Mouse (Mus musculus) kidney, adult 11 months (tissue): ENCODE data around the gene Vamp8.

ENCODE experiments used
- DNase-seq: peaks from one replicate; pipeline ENCODE4 v3.0.0; 2022

Vamp8 gene

DNA sequence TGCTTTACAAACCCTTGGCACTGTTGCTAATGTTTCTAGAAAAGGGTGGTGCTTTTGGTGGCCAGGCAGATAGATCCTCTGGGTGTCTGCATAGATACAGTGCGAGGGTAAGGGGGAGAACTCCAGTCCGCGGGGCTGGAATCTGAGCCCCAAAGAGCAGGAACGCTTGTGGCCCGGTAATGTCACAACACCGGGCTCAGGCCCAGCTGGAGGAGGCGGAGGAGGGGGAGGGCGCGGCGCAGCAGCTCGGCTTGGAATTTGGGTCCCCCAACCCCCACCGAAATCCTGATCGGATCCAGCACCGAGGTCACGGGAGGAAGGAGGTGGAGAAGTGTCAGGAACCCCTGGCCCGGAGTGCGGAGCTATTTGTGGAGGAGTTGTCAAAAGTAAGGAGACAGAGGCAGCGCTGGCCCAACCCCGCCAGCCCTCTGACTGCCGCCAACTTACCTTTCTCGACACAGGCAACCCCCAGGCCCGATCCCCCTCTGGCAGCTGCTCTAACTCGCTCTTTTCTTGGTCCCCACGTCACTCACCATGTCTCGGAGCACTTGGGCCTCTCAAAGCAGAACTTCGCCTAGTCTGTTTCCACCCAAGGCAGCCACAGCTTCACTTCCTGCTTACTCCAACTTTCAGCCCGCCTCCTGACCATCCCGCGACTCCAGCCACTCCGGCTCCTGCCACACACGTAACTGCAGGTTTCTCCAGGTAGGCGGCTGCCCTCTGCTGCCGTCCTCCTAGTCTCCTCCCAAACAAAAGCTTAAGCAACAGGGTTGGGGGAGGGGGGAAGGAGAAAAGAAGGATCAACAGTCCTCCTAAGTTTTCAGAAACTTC is at the start of gene Vamp8:
TSS of gene Vamp8 (minus strand) at position 763 of the 831 bp plus-strand sequence.
- DNase-seq: peak; percentile 94

DNA sequence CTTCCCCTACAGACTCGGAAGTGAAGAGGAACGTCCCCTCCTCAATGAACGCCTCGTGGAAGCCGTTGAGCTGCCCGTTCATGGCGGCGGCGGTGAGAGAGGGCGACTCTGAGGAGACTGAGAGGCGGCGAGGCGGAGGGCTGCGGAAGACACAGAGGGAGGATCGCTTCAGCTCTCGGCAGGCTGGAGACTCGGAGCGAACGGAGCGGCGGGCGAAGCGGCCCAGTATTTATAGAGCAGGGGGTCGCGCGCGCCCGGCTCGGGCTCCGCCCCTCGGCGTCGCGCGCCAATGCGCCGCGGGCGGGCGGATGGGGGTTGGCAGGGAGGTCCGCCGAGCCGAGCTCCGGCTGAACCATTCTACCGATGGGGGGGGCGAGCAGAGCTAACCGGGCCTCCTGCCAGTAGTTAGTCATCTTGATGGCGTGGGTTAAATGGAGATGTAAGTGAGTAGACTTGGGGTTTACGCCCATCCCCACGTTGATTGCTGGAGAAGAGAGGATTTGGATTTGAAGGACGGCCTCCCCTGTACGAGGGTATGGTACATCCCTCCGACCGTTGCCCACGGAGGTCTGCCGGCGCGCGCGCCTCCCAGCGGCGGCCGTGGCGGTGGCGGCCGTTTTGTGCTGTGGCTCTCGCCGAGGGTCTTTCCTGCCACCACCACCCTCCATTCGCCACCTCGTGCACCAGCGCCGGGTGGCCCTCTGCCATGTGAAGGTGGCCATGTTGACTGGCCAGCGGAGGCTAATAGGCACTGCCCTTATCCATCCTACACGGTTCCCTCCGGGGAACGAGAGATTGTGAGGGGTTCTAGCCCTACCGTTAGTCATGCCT is 49.1 kb upstream of the Vamp8 start, which contains the start of gene Mat2a:
TSS of gene Mat2a (minus strand) at position 204 of the 831 bp plus-strand sequence.
- DNase-seq: peak; percentile 94

DNA sequence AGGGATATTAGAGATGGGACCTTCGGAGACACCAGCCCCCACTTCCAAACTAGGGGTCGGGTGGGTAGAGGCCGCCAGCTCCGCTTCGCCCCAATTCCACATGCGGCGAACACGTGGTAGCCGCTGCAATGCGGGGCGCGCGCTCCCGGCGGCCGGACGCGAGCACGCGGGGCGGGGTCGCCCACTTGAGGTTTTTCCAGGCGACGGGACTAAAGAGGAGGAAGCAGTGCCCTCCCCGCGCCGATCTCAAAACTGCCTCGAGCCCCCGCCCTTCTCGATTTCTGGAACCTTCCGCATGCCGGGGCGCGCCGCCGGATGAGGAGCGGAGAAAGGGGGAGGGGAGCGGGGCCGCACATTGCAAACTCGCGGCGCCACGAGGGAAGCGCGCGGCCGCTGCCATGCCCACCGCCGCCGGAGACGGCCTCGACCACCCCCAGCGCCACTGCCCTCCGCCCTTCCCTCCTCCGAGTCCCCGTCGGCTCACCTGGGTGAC is 48.4 kb upstream of the Vamp8 start:
- DNase-seq: peak; percentile 90

DNA sequence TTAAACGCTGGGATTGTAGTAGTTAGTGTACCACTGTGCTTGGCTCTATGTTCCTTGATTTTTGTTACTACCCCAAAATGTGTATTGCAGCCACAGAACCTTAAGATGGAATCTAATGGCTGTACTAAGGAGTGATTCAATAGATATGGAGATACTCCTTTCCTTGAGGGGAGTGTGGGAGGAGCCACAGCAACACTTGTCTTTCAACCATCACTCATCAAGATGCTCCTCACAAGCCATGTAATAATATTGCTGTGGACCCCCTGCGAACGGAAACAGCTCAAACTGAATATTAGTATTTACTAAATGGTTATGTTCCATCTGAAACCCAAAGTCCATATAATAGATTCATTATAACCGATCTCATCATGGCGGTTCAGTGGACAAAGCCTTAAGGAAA is 47.7 kb upstream of the Vamp8 start:
- no peak for DNase-seq

DNA sequence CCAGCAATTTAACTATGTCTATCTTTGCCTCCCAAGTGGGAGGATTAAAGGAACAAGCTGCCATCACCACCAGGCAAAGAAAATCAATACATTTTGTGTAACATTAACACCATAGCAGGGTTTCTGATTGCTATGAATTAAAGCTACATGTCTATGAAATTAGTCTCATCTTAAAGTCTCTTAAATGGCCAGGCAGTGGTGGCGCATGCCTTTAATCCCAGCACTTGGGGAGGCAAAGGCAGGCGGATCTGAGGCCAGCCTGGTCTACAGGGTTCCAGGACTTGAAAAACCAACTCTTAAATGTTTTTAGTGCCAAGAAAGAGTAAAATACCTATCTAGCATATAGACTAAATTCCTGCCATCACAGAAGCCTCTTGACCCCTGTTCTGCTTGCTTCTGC is 41.6 kb upstream of the Vamp8 start:
- DNase-seq: no peak

DNA sequence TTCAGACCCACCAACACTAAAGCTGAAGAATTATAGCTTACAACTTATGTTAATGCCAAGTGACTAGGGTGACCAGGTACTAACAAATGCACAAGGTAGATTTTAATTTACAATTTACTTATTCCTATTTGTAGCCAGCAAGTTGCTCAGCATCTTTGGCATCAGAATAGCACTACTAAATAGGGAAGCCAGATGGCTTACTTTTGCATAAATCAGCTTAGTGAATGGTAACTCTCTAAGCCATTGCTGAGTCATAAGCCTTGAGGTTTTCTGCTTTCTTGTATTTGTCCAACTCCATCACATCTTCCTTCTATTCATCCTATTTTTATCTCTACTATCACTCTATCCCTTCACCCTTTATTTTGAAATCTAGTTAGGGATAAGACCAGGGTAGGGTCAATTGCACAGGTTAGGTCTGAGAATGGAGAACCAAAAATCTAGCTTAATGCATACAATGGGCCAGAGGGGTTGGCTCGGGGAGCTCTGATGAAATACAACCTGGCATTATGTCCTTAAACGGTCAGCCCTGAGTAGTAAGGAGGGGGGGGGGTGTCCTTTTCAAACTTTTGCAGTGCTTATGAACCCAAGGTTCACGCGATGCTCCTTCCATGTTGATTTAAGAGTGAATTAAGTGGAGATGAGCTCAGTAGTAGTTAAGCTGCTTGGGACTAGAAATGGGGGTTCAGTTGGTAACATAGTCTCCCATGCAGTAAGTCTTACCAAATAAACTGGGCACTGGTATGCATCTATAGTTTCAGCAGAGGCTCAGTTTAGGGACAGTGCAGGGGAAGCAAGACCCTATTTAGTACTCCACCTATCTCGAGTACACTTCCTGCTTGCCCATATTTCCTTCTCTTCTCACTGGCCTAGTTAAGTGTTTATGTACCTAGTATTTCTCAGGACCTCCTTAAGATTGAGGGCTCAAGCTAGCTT is 40.8 kb upstream of the Vamp8 start:
- DNase-seq: no peak

DNA sequence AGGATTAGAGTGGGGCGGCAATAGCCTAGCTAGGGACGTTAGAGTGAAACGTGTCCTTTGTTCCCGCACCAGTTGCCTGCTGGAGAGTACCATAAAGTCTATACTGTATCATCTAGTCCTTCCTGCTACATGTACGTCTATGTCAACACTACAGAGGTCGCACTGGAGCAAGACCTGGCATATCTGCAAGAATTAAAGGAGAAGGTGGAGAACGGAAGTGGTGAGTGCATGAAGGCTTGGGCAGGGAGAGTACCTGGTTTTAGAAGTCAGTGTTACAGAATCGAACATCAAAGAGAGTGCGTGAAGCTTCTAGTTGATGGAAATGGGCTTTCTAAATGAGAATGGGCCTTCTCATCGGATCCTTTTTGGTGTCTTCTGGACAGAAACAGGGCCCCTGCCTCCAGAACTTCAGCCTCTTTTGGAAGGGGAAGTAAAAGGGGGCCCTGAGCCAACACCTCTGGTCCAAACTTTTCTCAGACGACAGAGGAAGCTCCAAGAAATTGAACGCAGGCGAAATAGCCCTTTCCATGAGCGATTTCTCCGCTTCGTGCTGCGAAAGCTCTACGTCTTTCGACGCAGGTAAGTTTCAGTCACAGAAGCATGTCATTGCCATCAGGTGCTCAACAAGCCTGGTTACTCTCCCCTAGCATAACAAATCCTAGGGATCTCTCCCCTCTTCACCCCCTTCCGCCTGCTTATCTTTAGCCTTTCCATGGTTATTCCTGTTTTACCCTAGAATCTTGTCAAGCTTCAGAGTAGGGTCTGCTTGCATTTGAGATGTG is 38.7 kb upstream of the Vamp8 start:
- DNase-seq: no peak

DNA sequence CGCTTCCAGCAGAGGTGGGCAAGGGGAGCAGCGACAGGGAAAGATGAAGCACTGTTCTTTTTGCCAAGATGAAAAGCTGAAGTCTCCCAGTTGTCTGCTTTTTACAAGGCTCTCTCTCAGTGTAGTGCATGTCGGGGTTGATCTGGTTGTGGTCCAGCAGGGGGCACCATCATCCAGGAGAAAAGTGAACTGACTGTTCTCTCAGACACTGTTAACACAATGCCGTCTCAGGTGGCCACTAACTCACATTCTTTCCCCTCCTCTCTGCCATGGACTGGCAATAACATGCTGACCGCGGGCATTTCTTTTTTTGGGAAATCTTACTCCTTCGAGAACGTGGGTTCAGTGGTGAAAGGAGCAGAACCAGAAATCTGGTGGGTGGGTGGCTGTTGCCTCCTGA is 37.5 kb upstream of the Vamp8 start:
- peak; percentile 59 for DNase-seq

DNA sequence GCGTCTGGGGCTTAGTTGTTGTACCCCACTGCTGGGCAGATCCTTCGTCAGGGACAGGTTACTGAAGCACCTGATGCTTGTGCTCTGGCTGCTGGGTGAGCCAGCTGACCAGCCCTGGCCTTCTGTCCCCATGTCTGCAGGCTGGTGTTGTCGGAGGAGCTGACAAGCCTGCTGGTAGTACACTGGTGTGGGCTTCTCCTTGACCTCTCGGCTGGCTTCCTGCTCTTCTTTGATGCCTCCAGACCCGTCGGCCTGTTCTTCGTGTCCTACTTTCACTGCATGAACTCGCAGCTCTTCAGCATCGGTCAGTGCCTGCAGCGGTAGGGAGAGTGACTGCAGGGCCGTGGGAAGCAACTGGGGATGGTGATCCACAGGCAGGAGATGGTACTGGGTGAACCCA is 35.1 kb upstream of the Vamp8 start:
- DNase-seq: no peak

DNA sequence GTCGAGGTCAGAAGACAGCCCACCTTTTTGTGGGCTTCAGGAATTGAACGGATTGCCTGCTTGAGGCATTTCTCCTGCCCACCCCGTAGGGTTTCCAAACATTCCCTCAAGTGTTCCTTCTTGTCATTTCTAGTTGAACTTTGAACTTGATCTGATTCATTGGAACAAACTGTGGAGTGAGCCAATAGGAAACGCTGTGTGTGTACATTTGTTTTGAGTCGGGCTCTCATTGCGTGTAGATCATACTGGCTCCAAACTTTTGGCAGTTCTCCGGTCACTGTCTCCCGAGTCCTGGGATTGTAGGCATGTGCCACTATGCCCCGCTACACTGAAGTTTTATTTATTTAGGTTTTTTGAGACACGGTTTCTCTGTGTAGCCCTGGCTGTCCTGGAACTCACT is 30.4 kb upstream of the Vamp8 start:
- DNase-seq: no peak

DNA sequence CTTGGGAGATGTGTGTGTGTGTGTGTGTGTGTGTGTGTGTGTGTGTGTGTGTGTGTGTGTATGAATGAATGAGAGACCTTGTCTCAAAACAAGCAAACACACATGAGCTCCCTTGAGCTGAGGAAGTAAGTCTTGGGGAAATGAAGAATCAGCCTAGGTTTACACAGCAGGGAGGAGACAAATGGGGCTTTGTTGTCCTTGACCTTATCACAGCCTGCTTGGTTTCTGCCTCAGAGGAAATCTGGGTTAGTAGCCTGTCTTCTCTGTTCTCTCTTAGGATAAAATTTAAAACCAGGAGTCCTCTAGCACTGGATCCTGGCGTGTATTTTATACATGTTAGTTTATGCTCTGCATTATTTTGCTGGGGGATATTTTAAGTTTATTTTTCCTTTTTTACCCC is 29.3 kb upstream of the Vamp8 start:
- DNase-seq: no peak

DNA sequence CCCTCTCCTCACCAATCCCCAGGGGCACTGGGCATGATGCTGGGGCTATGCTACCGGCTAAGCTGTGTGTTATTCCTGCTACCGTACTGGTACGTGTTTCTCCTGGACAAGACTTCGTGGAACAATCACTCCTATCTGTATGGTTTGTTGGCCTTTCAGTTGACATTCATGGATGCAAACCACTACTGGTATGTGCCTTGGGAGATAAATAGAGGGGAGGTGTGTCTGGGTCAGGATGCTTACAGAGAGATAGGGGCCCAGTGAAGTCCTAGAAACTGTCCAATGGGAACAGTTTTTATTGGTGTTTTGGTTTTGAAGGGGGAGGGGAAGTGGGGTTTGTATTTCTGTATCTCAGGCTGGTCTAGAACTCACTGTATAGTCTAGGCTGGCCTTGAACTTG is 27.8 kb upstream of the Vamp8 start:
- no peak for DNase-seq

DNA sequence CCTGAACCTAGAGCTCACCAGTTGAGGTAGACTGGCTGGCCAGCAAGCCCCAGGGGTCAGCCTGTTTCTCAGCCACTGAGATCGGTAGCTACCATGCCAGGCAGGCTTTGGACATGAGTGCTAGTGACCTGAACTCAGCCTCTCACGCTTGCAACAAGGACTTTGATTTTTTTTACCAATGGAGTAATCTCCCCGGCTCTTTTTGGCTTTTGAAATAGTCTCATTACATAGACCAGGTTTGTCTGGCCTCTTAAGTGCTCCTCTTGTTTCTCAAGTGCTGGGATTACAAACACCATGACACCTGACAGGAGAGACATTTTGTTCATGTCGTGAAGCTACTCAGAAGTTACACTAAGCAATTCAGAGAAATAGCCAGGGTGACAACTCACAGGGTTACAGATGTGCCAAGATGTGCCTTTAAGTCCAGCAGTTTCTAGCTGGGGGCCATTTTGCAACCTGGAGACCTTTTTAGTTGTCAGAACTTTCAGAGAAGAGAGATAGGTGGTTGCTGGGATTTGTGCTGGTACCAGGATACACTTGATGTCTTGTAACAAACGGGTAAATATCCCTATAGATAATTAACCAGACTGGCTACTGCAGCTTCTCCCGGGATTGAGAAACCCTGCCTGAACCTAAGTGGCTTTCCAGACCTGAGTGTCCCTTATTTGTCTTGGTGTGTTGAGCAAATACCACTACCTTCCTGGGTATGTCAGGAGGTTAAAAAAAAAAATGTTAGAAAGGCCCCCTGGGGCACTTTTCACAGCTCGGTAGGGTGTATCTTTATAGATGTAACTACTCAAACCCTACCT is 25.7 kb upstream of the Vamp8 start:
- no peak for DNase-seq

DNA sequence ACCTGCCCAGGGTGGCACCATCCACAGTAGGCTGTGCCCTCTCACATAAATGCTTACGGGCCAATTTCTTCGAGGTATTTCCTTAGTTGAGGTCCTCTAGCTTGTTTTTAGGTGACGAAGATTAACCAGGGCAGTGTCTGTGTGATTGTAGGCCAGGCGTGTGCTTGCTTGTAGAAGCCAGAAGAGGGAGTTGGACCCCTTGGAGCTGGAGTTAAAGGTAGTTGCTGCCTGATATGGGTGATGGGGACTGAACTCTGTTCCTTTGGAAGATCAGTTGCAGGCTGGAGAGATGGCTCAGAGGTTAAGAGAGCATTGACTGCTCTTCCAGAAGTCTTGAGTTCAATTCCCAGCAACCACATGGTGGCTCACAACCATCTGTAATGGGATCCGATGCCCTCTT is 24.7 kb upstream of the Vamp8 start:
- DNase-seq: no peak

DNA sequence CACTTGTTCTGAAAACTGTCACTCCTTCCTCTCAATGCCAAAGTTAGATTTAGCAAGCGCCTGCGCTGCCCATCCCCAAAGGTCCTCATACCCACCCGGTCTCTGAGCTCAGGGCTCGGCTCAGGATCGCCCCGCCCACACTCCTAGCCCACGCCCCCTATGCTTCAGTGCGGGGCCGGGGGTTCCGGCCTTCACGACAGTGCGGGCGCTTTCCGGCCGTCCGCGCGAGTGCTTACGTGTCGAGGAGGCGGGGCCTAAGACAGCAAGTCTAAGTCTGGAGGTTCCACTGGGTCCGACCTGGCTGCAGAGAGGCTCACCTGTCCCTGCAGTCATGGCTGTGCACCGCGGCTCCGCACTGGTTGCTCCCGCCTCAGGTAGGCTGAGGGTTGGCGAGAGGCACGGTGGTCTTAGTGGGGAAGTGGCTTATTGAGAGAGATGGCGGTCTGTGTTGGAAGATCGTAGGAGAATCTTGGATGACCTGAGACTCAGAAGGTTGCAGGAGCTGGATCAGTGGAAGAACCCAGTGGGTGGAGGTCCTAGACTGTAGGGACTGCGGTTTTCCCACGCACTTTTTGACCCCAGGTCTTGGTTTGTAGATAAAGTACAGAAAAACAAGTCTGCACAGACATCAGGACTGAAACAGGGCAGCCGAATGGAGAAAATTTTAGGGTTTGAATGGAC is 23.7 kb upstream of the Vamp8 start, which contains the start of gene Ggcx:
TSS of gene Ggcx (plus strand) at position 233 of the 681 bp plus-strand sequence.
- DNase-seq: peak; percentile 96

DNA sequence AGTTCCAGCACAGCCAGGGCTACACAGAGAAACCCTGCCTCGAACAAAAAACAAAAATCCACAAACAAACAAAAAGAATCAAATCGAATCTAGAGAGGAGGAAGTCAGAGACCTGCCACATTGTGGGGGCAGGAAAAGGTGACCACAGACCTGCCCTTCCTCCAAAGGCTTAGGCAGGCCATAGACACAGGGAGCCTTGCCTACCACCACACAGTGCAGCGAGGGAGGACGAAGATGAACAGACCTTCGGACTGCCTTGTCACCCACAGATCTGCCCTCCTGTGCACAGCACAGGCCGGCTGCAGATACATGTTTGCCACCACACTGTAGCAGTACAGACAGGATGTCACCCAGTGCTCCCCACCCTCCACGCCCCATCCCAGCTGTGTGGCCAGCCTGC is 20.0 kb upstream of the Vamp8 start:
- no peak for DNase-seq

DNA sequence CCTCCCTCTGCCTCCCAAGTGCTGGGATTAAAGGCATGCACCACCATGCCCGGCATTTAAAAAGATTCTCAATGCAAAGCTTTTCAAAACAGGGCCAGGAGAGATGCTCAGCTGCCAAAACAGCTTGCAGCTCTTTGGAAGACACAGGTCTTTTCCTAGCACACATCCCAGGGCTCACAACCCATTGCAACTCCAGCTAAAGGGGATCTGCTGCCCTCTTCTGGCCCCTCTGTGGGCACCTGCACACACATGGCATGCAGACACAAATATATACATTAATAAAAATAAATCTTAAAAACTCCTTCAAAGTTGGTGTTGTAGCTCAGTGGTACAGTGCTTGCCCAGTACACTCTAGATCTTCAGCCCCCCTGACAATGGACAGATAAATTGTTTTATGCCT is 19.5 kb upstream of the Vamp8 start:
- DNase-seq: no peak

DNA sequence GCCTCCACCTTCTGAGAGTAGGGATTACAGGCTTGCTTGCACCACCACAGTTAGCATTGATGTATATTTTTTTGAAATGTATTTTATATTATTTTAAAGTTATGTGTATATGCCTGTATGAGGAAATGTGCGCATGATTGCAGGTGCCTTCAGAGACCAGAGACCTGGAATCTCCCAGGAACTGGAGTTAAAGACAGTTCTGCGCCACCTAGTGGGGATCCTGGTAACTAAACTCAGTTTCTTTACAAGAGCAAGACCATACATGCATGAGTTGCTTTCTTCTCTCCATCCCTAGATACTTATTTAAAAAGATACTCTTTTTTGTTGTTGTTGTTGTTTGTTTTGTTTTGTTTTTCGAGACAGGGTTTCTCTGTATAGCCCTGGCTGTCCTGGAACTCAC is 19.1 kb upstream of the Vamp8 start:
- no peak for DNase-seq

DNA sequence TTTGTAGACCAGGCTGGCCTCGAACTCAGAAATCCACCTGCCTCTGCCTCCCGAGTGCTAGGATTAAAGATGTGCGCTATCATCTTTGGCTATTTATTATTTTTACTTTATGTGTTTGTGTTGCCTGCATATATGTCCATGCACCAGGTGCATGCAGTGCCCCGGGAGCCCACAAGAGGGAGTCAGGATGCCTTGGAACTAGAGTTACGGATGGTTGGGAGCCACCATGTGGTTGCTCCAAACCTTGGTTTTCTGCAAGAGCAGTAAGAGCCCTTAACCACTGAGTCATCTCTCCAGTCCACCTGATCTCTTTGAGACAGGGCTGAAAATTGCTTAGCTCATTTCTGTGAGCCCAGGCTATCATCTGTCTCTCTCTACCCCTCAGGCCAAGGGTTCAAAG is 16.6 kb upstream of the Vamp8 start:
- peak; percentile 79 for DNase-seq

DNA sequence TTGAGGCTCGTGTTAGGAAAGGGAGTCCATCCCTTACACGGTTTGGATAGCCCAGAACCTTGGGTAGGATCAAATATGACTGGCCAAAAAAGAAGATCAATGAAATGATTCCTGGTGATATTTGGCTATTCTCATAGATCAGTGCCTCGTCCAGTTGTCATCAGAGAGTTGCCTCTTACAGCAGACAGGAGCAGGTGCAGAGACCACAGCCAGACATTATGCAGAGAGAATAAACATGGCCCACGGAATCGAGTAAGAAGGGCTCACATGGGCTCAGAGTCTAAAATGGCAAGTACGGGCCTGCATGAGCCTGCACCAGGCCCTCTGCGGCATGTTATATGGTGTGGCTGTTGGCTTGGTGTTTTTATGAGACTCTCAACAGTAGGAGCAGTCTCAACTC is 14.9 kb upstream of the Vamp8 start:
- DNase-seq: no peak
